Mouse (Mus musculus) thymus, adult 2 months (tissue): ENCODE measurements around the gene H60b. TPM values are rescaled to one million over a fixed set of nuclear protein-coding genes. Genes with fewer than 3 reads are reported as not detected.
"Not testable (repeated sequence)": the region's sequence is repeated elsewhere in the genome, so short reads cannot be mapped to it uniquely, and the experiment has no call there.

Source experiments
- DNase-seq: peaks from one replicate; pipeline ENCODE4 v3.0.0; 2021
- H3K27ac ChIP-seq: fragments of 200-500 bp; 2 replicates; pipeline ENCODE4 v1.5.1; 2012; ENCODE audit warnings: low read length, control low read depth; ENCODE audit not compliant: control insufficient read depth, insufficient read depth
- H3K27me3 ChIP-seq: fragments of 200-500 bp; 2 replicates; pipeline ENCODE4 v1.6.1; 2012; ENCODE audit warnings: mild to moderate bottlenecking, low read length, moderate library complexity, mixed read lengths; ENCODE audit not compliant: control insufficient read depth, insufficient read depth
- H3K36me3 ChIP-seq: fragments of 200-500 bp; 2 replicates; pipeline ENCODE4 v1.6.1; 2012; ENCODE audit warnings: mild to moderate bottlenecking, low read length, moderate library complexity; ENCODE audit not compliant: control insufficient read depth, insufficient read depth
- H3K4me1 ChIP-seq: fragments of 200-500 bp; replicated peaks from 2 replicates; pipeline ENCODE4 v1.6.1; 2012; ENCODE audit warnings: low read length; ENCODE audit not compliant: control insufficient read depth, insufficient read depth
- H3K4me3 ChIP-seq: fragments of 200-500 bp; 2 replicates; pipeline ENCODE4 v1.5.1; 2012; ENCODE audit warnings: mild to moderate bottlenecking, low read length, control low read depth, moderate library complexity; ENCODE audit not compliant: control insufficient read depth, insufficient read depth
- CTCF ChIP-seq: fragments of 200-500 bp; IDR thresholded peaks from 2 replicates; pipeline ENCODE4 v1.5.1; 2012; ENCODE audit warnings: mild to moderate bottlenecking, control low read depth, low read length, moderate library complexity, borderline replicate concordance; ENCODE audit not compliant: control insufficient read depth, poor library complexity, insufficient read depth; ENCODE audit errors: extremely low read depth
- POLR2A ChIP-seq: fragments of 200-500 bp; IDR thresholded peaks from 2 replicates; pipeline ENCODE4 v1.6.1; 2012; ENCODE audit warnings: mild to moderate bottlenecking, low read length, control low read depth, moderate library complexity; ENCODE audit not compliant: control insufficient read depth, poor library complexity, insufficient read depth; ENCODE audit errors: extremely low read depth
- WGBS: fragments of 180-500 bp; shearing (Covaris S2); methylation state at CpG from one replicate; pipeline ENCODE4 v1.1.7; 2018; 5-methylcytosine and 5-hydroxymethylcytosine counted together
- polyA plus RNA-seq: library from polyadenylated mRNA; depleted of rRNA; stranded (reverse); fragments of >200 nt; gene quantifications from 2 replicates; pipeline ENCODE4 v1.2.3, GENCODE M21; 2012

H60b gene
- polyA plus RNA-seq, 1 experiment, result not detected

GRCm38 (mm10) chr10:22154871-22155799 is 3.3 kb upstream of the H60b start:
- Histone ChIP-seq H3K36me3 (no peaks in the 10 kb centered on the region), H3K27ac (no peak overlapping the region), H3K4me1 (peaks cover 6% of the 10 kb centered on the region), H3K27me3 (peaks cover 37% of the 10 kb centered on the region), H3K4me3 (no peak overlapping the region)
- no peak for DNase-seq
- no peak for TF ChIP-seq POLR2A
- no peak for TF ChIP-seq CTCF
- WGBS, result 56% methylated on average over 3 of the region's 3 CpGs

GRCm38 (mm10) chr10:22159131-22159561 is 760 bp downstream of the H60b start:
- H3K4me3 ChIP-seq, result no peak overlapping the region

GRCm38 (mm10) chr10:22159581-22160140 is 1.3 kb downstream of the H60b start:
- Histone ChIP-seq H3K27ac (no peak overlapping the region), H3K4me1 (no peaks in the 10 kb centered on the region), H3K4me3 (no peak overlapping the region), H3K36me3 (no peaks in the 10 kb centered on the region), H3K27me3 (peaks cover 18% of the 10 kb centered on the region)
- no peak for DNase-seq
- TF ChIP-seq CTCF, result no peak
- no peak for TF ChIP-seq POLR2A
- WGBS, result 18% methylated on average over 23 of the region's 23 CpGs

More at GRCm38 (mm10) chr10:22159131-22159561, 760 bp downstream of the H60b start:
- Histone ChIP-seq H3K36me3 (no peaks in the 10 kb centered on the region), H3K27me3 (peaks cover 20% of the 10 kb centered on the region), H3K4me1 (no peaks in the 10 kb centered on the region; the same call in 1 of the 2 replicates), H3K27ac (no peak overlapping the region)
- 5% methylated on average over 24 of the region's 24 CpGs for WGBS
- TF ChIP-seq CTCF, result no peak
- TF ChIP-seq POLR2A, result no peak
- DNase-seq, result no peak

GRCm38 (mm10) chr10:22163279-22163678 is 4.9 kb downstream of the H60b start:
- WGBS, result 11% methylated on average over 9 of the region's 9 CpGs
- not testable (repeated sequence) for H3K4me1 ChIP-seq, H3K27ac ChIP-seq, H3K27me3 ChIP-seq, DNase-seq, H3K4me3 ChIP-seq, H3K36me3 ChIP-seq

- DNase-seq, result peak; percentile 73
- not testable (repeated sequence) for H3K27me3 ChIP-seq, H3K4me3 ChIP-seq, H3K36me3 ChIP-seq, H3K27ac ChIP-seq, H3K4me1 ChIP-seq
- 38% methylated on average over 16 of the region's 16 CpGs for WGBS
Observed at GRCm38 (mm10) chr10:22163705-22164583, 5.6 kb downstream of the H60b start.

GRCm38 (mm10) chr10:22165328-22166003 is 7.1 kb downstream of the H60b start:
- H3K27ac ChIP-seq, H3K36me3 ChIP-seq, H3K27me3 ChIP-seq, H3K4me1 ChIP-seq, DNase-seq, H3K4me3 ChIP-seq: not testable (repeated sequence)
- 54% methylated on average over 5 of the region's 5 CpGs for WGBS

GRCm38 (mm10) chr10:22166025-22166424 is 7.6 kb downstream of the H60b start:
- not testable (repeated sequence) for H3K27ac ChIP-seq, H3K36me3 ChIP-seq, H3K27me3 ChIP-seq, H3K4me3 ChIP-seq, H3K4me1 ChIP-seq, DNase-seq
- 70% methylated on average over 2 of the region's 2 CpGs for WGBS

- H3K4me3 ChIP-seq, DNase-seq, H3K4me1 ChIP-seq, H3K27ac ChIP-seq, H3K27me3 ChIP-seq, H3K36me3 ChIP-seq: not testable (repeated sequence)
- WGBS, result 88% methylated on average over 1 of the region's 1 CpGs
Observed at GRCm38 (mm10) chr10:22167061-22167460, 8.7 kb downstream of the H60b start.

- not testable (repeated sequence) for H3K4me3 ChIP-seq, H3K4me1 ChIP-seq, H3K36me3 ChIP-seq, DNase-seq, H3K27me3 ChIP-seq, H3K27ac ChIP-seq
Observed at GRCm38 (mm10) chr10:22169116-22169515, 10.7 kb downstream of the H60b start.
